Mouse (Mus musculus): Measurements from ENCODE around the gene Sipa1l3.

Sipa1l3 gene

GRCm38 (mm10) chr7:29368004-29368320 lies 150.5 kb downstream of the Sipa1l3 start:
- DNase-seq: no peak

- DNase-seq: no peak
Observed at GRCm38 (mm10) chr7:29367166-29368003, 151.1 kb downstream of the Sipa1l3 start.

- DNase-seq: peak in 1 of 2 experiments; percentile 17
Observed at GRCm38 (mm10) chr7:29364052-29364451, 154.4 kb downstream of the Sipa1l3 start.

GRCm38 (mm10) chr7:29361497-29361896 lies 156.9 kb downstream of the Sipa1l3 start:
- no peak for DNase-seq

GRCm38 (mm10) chr7:29355406-29355805 lies 163.0 kb downstream of the Sipa1l3 start:
- DNase-seq: no peak

- no peak for DNase-seq
Observed at GRCm38 (mm10) chr7:29354161-29354560, 164.3 kb downstream of the Sipa1l3 start.

GRCm38 (mm10) chr7:29352246-29352645 lies 166.2 kb downstream of the Sipa1l3 start:
- no peak for DNase-seq

- no peak for DNase-seq
Observed at GRCm38 (mm10) chr7:29350489-29350888, 168.0 kb downstream of the Sipa1l3 start.

- no peak for DNase-seq
Observed at GRCm38 (mm10) chr7:29346212-29346611, 172.2 kb downstream of the Sipa1l3 start.

- no peak for DNase-seq
Observed at GRCm38 (mm10) chr7:29345534-29345933, 172.9 kb downstream of the Sipa1l3 start.

GRCm38 (mm10) chr7:29343746-29344145 lies 174.7 kb downstream of the Sipa1l3 start:
- DNase-seq: no peak

- no peak for DNase-seq
Observed at GRCm38 (mm10) chr7:29342489-29343092, 175.8 kb downstream of the Sipa1l3 start.

- no peak for DNase-seq
Observed at GRCm38 (mm10) chr7:29341722-29342121, 176.7 kb downstream of the Sipa1l3 start.

- no peak for DNase-seq
Observed at GRCm38 (mm10) chr7:29340838-29341237, 177.6 kb downstream of the Sipa1l3 start.

GRCm38 (mm10) chr7:29340247-29340646 lies 178.2 kb downstream of the Sipa1l3 start:
- DNase-seq: no peak

- DNase-seq: no peak
Observed at GRCm38 (mm10) chr7:29338984-29339679, 179.3 kb downstream of the Sipa1l3 start.

GRCm38 (mm10) chr7:29338351-29338919 lies 180.0 kb downstream of the Sipa1l3 start:
- no peak for DNase-seq

GRCm38 (mm10) chr7:29337766-29338165 lies 180.7 kb downstream of the Sipa1l3 start:
- no peak for DNase-seq

- DNase-seq: no peak
Observed at GRCm38 (mm10) chr7:29336795-29337319, 181.6 kb downstream of the Sipa1l3 start.

- DNase-seq: no peak
Observed at GRCm38 (mm10) chr7:29335841-29336671, 182.4 kb downstream of the Sipa1l3 start.

- no peak for DNase-seq
Observed at GRCm38 (mm10) chr7:29335276-29335675, 183.2 kb downstream of the Sipa1l3 start.

GRCm38 (mm10) chr7:29334156-29334555 lies 184.3 kb downstream of the Sipa1l3 start:
- DNase-seq: no peak
